Mouse (Mus musculus) bone marrow macrophage, adult 2 months (primary cell): ENCODE measurements around the gene Ifnlr1.

Experiments used
- CTCF ChIP-seq: IDR thresholded peaks from 2 replicates; pipeline ENCODE4 v1.5.1; 2012; ENCODE audit warnings: low read depth, mild to moderate bottlenecking, low read length, moderate library complexity
- POLR2A ChIP-seq: IDR thresholded peaks from 2 replicates; pipeline ENCODE4 v1.6.1; 2012; ENCODE audit warnings: mild to moderate bottlenecking, low read depth, low read length, borderline replicate concordance

DNA sequence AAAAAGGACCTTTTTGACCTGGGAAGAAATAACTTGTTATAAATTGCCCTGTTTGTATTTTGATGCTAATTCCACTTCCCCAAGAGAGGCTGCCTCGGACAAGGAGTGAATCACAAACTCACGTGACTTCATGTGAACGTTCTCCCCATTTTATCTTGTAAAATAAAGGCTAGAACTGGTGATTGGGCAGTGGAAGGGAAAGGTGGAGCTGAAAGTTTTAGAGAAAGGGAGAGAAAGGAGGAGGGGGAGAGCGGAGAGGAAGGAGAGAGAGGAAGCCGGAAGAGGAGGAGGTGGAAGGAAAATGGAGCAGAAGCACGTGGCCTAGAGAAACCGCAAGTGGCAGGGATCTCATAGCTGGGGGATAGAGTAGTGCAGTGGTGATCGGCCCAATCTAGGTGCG is 11.1 kb upstream of the Ifnlr1 start:
- TF ChIP-seq CTCF = no peak
- no peak for TF ChIP-seq POLR2A
